Mouse (Mus musculus): ENCODE results near the gene Tfe3. TPM values are rescaled to one million over a fixed set of nuclear protein-coding genes. Genes with fewer than 3 reads are reported as not detected.
"Not testable (repeated sequence)": the region's sequence is repeated elsewhere in the genome, so short reads cannot be mapped to it uniquely, and the experiment has no call there.

Gene Tfe3
- total RNA-seq (2015; ENCODE audit: low replicate concordance) = 16.1 and 20.2 TPM in 2 replicates
- 7.1 and 18.2 TPM in 2 replicates for total RNA-seq (2017; ENCODE audit: low replicate concordance)

- ATAC-seq (replicated peaks; ENCODE audit: low FRiP score, poor library complexity, severe bottlenecking) = peak; percentile 94
These were observed at the start of gene Tfe3 for GRCm38 (mm10) chrX:7762137-7762920. TSS of gene Tfe3 (plus strand) at chrX:7762560.

GRCm38 (mm10) chrX:7713764-7714134 lies 48.6 kb upstream of the Tfe3 start:
- peak; percentile 36 for ATAC-seq (replicated peaks; ENCODE audit: low FRiP score, poor library complexity, severe bottlenecking)

GRCm38 (mm10) chrX:7714135-7714899 lies 48.0 kb upstream of the Tfe3 start, which contains the start of gene Wdr45:
TSS of gene Wdr45 (plus strand) at chrX:7714333.
- ATAC-seq (replicated peaks; ENCODE audit: low FRiP score, poor library complexity, severe bottlenecking) = peak; percentile 98

GRCm38 (mm10) chrX:7716058-7716457 lies 46.3 kb upstream of the Tfe3 start:
- ATAC-seq (replicated peaks; ENCODE audit: low FRiP score, poor library complexity, severe bottlenecking) = not testable (repeated sequence)

- ATAC-seq (replicated peaks; ENCODE audit: low FRiP score, poor library complexity, severe bottlenecking) = peak; percentile 96
These were observed 40.7 kb upstream of the Tfe3 start, which contains the start of gene Gm45208 for GRCm38 (mm10) chrX:7721514-7722281. TSS of gene Gm45208 (plus strand) at chrX:7722245.

GRCm38 (mm10) chrX:7722282-7722611 lies 40.1 kb upstream of the Tfe3 start:
- no peak for ATAC-seq (replicated peaks; ENCODE audit: low FRiP score, poor library complexity, severe bottlenecking)

- no peak for ATAC-seq (replicated peaks; ENCODE audit: low FRiP score, poor library complexity, severe bottlenecking)
These were observed 39.7 kb upstream of the Tfe3 start for GRCm38 (mm10) chrX:7722691-7723090.

- no peak for ATAC-seq (replicated peaks; ENCODE audit: low FRiP score, poor library complexity, severe bottlenecking)
These were observed 38.2 kb upstream of the Tfe3 start for GRCm38 (mm10) chrX:7724135-7724534.

GRCm38 (mm10) chrX:7725841-7726240 lies 36.5 kb upstream of the Tfe3 start:
- no peak for ATAC-seq (replicated peaks; ENCODE audit: low FRiP score, poor library complexity, severe bottlenecking)

GRCm38 (mm10) chrX:7727176-7727575 lies 35.2 kb upstream of the Tfe3 start:
- no peak for ATAC-seq (replicated peaks; ENCODE audit: low FRiP score, poor library complexity, severe bottlenecking)

GRCm38 (mm10) chrX:7728215-7728921 lies 34.0 kb upstream of the Tfe3 start, which contains the start of gene Praf2:
TSS of gene Praf2 (plus strand) at chrX:7728439.
- ATAC-seq (replicated peaks; ENCODE audit: low FRiP score, poor library complexity, severe bottlenecking) = peak; percentile 93

- ATAC-seq (replicated peaks; ENCODE audit: low FRiP score, poor library complexity, severe bottlenecking) = no peak
These were observed 33.5 kb upstream of the Tfe3 start for GRCm38 (mm10) chrX:7728922-7729265.

GRCm38 (mm10) chrX:7733571-7734156 lies 28.7 kb upstream of the Tfe3 start:
- peak; percentile 94 for ATAC-seq (replicated peaks; ENCODE audit: low FRiP score, poor library complexity, severe bottlenecking)

GRCm38 (mm10) chrX:7739336-7740081 lies 22.9 kb upstream of the Tfe3 start:
- no peak for ATAC-seq (replicated peaks; ENCODE audit: low FRiP score, poor library complexity, severe bottlenecking)

- ATAC-seq (replicated peaks; ENCODE audit: low FRiP score, poor library complexity, severe bottlenecking) = no peak
These were observed 22.1 kb upstream of the Tfe3 start for GRCm38 (mm10) chrX:7740082-7740819.

GRCm38 (mm10) chrX:7741103-7741502 lies 21.3 kb upstream of the Tfe3 start:
- no peak for ATAC-seq (replicated peaks; ENCODE audit: low FRiP score, poor library complexity, severe bottlenecking)

- ATAC-seq (replicated peaks; ENCODE audit: low FRiP score, poor library complexity, severe bottlenecking) = peak; percentile 35; the same call in 1 of the 2 replicates
These were observed 18.9 kb upstream of the Tfe3 start for GRCm38 (mm10) chrX:7743470-7743869.

GRCm38 (mm10) chrX:7744940-7745339 lies 17.4 kb upstream of the Tfe3 start:
- no peak for ATAC-seq (replicated peaks; ENCODE audit: low FRiP score, poor library complexity, severe bottlenecking)
